Mouse (Mus musculus): ENCODE measurements around the gene Olfr228. TPM values are rescaled to one million over a fixed set of nuclear protein-coding genes. Genes with fewer than 3 reads are reported as not detected.
A peak's percentile ranks its signal among the peaks of the same experiment; 100 is the strongest.
"Not testable (repeated sequence)": the region's sequence is repeated elsewhere in the genome, so short reads cannot be mapped to it uniquely, and the experiment has no call there.

Gene Olfr228
- polyA plus RNA-seq (2014; fragmentation: Nextera tagmentation; extraction: Ambion mirVana) = not detected in 2 replicates

DNA sequence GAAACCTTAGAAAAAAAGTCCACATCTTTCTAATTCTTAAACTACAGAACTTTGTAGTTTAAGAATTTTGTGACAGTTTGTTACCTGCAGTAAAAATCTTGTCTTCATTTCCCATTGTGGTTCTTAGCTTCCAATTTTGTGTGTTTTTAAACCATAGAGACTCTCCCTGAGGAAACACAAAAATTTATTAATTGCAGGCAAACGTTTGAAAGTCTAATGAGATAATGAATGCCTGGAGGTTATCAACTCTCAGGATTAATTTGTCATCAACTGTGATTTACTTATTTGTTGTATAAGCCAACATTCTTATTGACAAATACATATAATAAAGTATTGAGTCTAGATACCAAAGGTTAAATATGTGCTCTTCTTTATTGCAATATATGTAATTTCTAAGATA is at the start of gene Olfr228:
Gene Olfr228 (minus strand): TSS at position 101 of the 400 bp plus-strand sequence.
- Histone ChIP-seq H3K36me3 (ENCODE audit: control insufficient read depth, insufficient read depth, low read length) (no peaks in the 10 kb centered on the region), H3K27me3 (ENCODE audit: control insufficient read depth, insufficient read depth, low read length) (no peaks in the 10 kb centered on the region), H3K27ac (ENCODE audit: low read depth, low read length) (no peak within 1 kb of the TSS), H3K9me3 (ENCODE audit: control insufficient read depth, low read length) (no peaks in the 10 kb centered on the region), H3K4me1 (replicated peaks; ENCODE audit: control insufficient read depth, insufficient read depth, low read length) (no peaks in the 10 kb centered on the region), H3K4me3 (ENCODE audit: low read depth, low read length) (no peak within 1 kb of the TSS), H3K4me2 (replicated peaks; ENCODE audit: low read depth, low read length) (no peak within 1 kb of the TSS), H3K9ac (ENCODE audit: low read depth, low read length) (no peak within 1 kb of the TSS)
- 62% methylated on average over 1 of the region's 1 CpGs for WGBS
- DNase-seq (ENCODE audit: low spot score) = no peak
- ATAC-seq (ENCODE audit: low FRiP score) = no peak

DNA sequence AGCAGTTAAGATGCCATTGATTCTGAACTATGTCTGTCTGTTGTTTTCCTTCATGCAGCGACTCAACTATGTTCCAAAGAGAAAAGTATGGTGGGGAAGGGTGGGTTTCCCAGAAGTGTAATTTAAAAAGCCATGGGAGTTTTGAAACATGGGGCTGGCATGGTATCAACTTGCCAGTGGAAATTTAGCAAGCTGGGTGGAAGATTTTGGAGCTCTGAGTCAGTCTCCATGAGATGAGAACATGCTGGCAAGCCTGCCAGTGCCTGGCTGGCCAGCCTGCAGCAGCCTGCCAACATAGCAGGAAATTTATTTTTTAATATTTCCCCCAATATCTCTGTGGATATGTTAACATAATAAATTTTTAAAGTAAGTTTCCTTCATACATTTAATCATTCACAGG is 43.8 kb upstream of the Olfr228 start:
- H3K9me3 ChIP-seq (ENCODE audit: control insufficient read depth, low read length) = no peaks in the 10 kb centered on the region
- no peak overlapping the region for H3K4me2 ChIP-seq (replicated peaks; ENCODE audit: low read depth, low read length)
- H3K4me3 ChIP-seq (ENCODE audit: low read depth, low read length) = no peak overlapping the region
- no peaks in the 10 kb centered on the region for H3K27me3 ChIP-seq (ENCODE audit: control insufficient read depth, insufficient read depth, low read length)
- no peaks in the 10 kb centered on the region for H3K4me1 ChIP-seq (replicated peaks; ENCODE audit: control insufficient read depth, insufficient read depth, low read length)
- no peak for DNase-seq (ENCODE audit: low spot score)
- H3K9ac ChIP-seq (ENCODE audit: low read depth, low read length) = no peak overlapping the region
- ATAC-seq (ENCODE audit: low FRiP score) = no peak
- WGBS = 85% methylated on average over 1 of the region's 1 CpGs
- no peak overlapping the region for H3K27ac ChIP-seq (ENCODE audit: low read depth, low read length)
- no peaks in the 10 kb centered on the region for H3K36me3 ChIP-seq (ENCODE audit: control insufficient read depth, insufficient read depth, low read length)

DNA sequence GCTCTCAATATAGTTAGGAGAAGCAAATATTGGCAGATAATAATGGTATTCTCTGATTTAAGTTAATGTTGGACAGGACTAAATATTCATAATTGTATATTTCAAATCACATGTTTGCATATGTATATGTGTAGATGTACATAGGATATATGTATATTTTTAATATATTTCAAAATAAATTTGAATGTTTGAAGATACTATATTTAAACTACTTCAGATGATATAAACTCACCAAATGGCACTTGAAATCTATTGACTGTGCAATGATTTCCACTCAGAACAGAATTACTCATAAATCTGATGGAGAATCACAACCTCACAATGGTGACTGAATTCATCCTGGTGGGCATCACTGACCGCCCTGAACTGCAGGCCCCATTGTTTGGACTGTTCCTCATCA is 21.0 kb upstream of the Olfr228 start, which contains the start of gene Olfr1076:
Gene Olfr1076 (plus strand): TSS at position 301 of the 400 bp plus-strand sequence.
- no peaks in the 10 kb centered on the region for H3K4me1 ChIP-seq (replicated peaks; ENCODE audit: control insufficient read depth, insufficient read depth, low read length)
- H3K9me3 ChIP-seq (ENCODE audit: control insufficient read depth, low read length) = no peaks in the 10 kb centered on the region
- 80% methylated on average over 1 of the region's 1 CpGs for WGBS
- no peak within 1 kb of the TSS for H3K9ac ChIP-seq (ENCODE audit: low read depth, low read length)
- no peak within 1 kb of the TSS for H3K27ac ChIP-seq (ENCODE audit: low read depth, low read length)
- no peak within 1 kb of the TSS for H3K4me2 ChIP-seq (replicated peaks; ENCODE audit: low read depth, low read length)
- no peaks in the 10 kb centered on the region for H3K36me3 ChIP-seq (ENCODE audit: control insufficient read depth, insufficient read depth, low read length)
- H3K4me3 ChIP-seq (ENCODE audit: low read depth, low read length) = no peak within 1 kb of the TSS
- ATAC-seq (ENCODE audit: low FRiP score) = no peak
- H3K27me3 ChIP-seq (ENCODE audit: control insufficient read depth, insufficient read depth, low read length) = no peaks in the 10 kb centered on the region
- no peak for DNase-seq (ENCODE audit: low spot score)

DNA sequence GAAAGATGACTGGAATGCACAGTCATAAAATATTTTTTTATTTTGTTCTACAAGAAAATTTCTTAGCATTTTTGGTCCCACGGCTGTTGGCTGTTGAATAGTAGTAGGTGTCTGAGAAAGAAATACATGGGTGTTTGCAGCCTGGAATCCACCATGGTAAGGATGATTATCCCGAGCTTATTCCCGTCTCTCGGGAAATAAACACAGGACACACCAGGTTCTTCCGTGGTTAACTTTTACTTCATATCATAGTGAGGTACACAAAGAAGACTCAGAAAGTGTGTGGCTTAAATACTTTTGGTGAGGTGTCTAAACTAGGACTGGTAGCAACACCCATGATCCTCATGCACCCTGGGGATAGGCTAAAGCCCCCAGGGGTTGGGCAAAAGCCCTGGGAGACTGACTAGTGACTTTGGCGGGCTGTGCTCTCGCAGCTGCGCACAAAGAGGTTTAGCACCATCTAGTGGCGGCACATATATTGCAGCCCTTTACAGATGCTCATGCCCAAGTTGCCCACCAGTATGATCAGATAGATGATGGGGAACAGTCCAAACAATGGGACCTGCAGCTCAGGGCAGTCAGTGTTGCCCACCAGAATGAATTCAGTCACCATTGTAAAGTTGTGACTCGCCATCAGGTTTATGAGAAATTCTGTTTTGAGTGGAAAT is 22.6 kb downstream of the Olfr228 start:
- ATAC-seq (ENCODE audit: low FRiP score) (peak; percentile 86), DNase-seq (ENCODE audit: low spot score) (peak; percentile 74)
- H3K4me2 ChIP-seq (replicated peaks; ENCODE audit: low read depth, low read length) = no peak overlapping the region
- 39% methylated on average over 10 of the region's 10 CpGs for WGBS
- no peaks in the 10 kb centered on the region for H3K9me3 ChIP-seq (ENCODE audit: control insufficient read depth, low read length)
- H3K4me3 ChIP-seq (ENCODE audit: low read depth, low read length) = no peak overlapping the region
- H3K27ac ChIP-seq (ENCODE audit: low read depth, low read length) = no peak overlapping the region
- no peaks in the 10 kb centered on the region for H3K36me3 ChIP-seq (ENCODE audit: control insufficient read depth, insufficient read depth, low read length)
- no peaks in the 10 kb centered on the region for H3K27me3 ChIP-seq (ENCODE audit: control insufficient read depth, insufficient read depth, low read length)
- H3K9ac ChIP-seq (ENCODE audit: low read depth, low read length) = no peak overlapping the region
- no peaks in the 10 kb centered on the region for H3K4me1 ChIP-seq (replicated peaks; ENCODE audit: control insufficient read depth, insufficient read depth, low read length)

DNA sequence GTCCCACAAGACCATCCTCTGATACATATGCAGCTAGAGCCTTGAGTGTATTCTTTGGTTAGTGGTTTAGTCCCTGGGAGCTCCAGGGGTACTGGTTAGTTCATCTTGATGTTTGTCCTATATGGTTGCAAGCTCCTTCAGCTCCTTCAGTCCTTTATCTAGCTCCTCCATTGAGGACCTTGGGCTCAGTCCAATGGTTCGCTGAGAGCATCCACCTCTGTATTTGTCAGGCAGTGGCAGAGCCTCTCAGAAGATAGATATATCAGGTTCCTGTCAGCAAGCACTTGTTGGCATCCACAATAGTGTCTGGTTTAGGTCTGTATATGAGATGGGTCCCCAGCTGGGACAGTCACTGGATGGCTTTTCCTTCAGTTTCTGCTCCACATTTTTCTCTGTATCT is 26.8 kb downstream of the Olfr228 start:
- H3K9ac ChIP-seq (ENCODE audit: low read depth, low read length) = no peak overlapping the region
- H3K4me3 ChIP-seq (ENCODE audit: low read depth, low read length) = no peak overlapping the region
- no peak overlapping the region for H3K4me2 ChIP-seq (replicated peaks; ENCODE audit: low read depth, low read length)
- DNase-seq (ENCODE audit: low spot score) = no peak
- no peak for ATAC-seq (ENCODE audit: low FRiP score)
- 81% methylated on average over 1 of the region's 1 CpGs for WGBS
- H3K27me3 ChIP-seq (ENCODE audit: control insufficient read depth, insufficient read depth, low read length) = no peaks in the 10 kb centered on the region
- H3K27ac ChIP-seq (ENCODE audit: low read depth, low read length) = no peak overlapping the region
- no peaks in the 10 kb centered on the region for H3K9me3 ChIP-seq (ENCODE audit: control insufficient read depth, low read length)
- H3K36me3 ChIP-seq (ENCODE audit: control insufficient read depth, insufficient read depth, low read length) = no peaks in the 10 kb centered on the region
- H3K4me1 ChIP-seq (replicated peaks; ENCODE audit: control insufficient read depth, insufficient read depth, low read length) = no peaks in the 10 kb centered on the region

DNA sequence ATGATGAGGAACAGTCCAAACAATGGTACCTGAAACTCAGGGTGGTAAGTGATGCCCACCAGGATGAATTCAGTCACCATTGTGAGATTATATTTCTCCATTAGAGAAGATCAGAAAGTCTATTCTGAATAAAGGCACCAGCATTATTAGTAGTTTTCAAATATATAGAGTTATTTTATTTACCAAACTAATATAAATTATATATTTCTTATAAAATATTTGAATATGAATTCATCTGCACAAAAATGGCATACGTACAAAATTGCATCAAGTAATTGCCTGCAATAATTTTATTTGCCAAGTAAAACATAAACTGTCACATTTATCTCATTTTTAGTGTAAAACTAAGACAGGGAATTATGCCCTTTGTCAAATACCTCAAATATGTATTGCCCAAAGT is 31.0 kb downstream of the Olfr228 start, which contains the start of gene Olfr1066:
Gene Olfr1066 (minus strand): TSS at position 101 of the 400 bp plus-strand sequence.
- ATAC-seq (ENCODE audit: low FRiP score) (no peak), DNase-seq (ENCODE audit: low spot score) (no peak)
- Histone ChIP-seq H3K27me3 (ENCODE audit: control insufficient read depth, insufficient read depth, low read length) (no peaks in the 10 kb centered on the region), H3K4me3 (ENCODE audit: low read depth, low read length) (no peak within 1 kb of the TSS), H3K9ac (ENCODE audit: low read depth, low read length) (no peak within 1 kb of the TSS), H3K4me1 (replicated peaks; ENCODE audit: control insufficient read depth, insufficient read depth, low read length) (no peaks in the 10 kb centered on the region), H3K36me3 (ENCODE audit: control insufficient read depth, insufficient read depth, low read length) (no peaks in the 10 kb centered on the region), H3K4me2 (replicated peaks; ENCODE audit: low read depth, low read length) (no peak within 1 kb of the TSS), H3K27ac (ENCODE audit: low read depth, low read length) (no peak within 1 kb of the TSS), H3K9me3 (ENCODE audit: control insufficient read depth, low read length) (no peaks in the 10 kb centered on the region)
- WGBS = 92% methylated on average over 1 of the region's 1 CpGs

DNA sequence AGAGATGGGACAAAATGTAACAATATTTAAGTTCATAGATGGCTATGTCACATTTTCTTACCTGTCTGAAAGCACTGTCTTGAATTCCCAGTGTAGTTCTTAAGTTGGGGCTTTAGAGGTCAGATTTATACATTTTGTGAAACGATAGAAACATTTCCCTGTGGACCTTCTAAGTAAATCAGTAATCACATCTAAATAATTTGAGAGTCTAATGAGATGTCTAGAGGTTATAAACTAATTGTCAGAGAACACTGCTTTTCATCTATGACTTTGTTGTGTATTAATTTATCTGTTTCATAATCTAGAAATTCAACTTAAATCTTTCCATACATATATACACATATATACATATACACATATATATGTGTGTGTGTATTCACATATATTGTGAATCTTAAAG is 36.7 kb downstream of the Olfr228 start, which contains the start of gene Olfr1065:
Gene Olfr1065 (minus strand): TSS at position 101 of the 400 bp plus-strand sequence.
- not testable (repeated sequence) for H3K4me3 ChIP-seq (ENCODE audit: low read depth, low read length); H3K4me1 ChIP-seq (replicated peaks; ENCODE audit: control insufficient read depth, insufficient read depth, low read length); H3K9ac ChIP-seq (ENCODE audit: low read depth, low read length); DNase-seq (ENCODE audit: low spot score); H3K9me3 ChIP-seq (ENCODE audit: control insufficient read depth, low read length); H3K4me2 ChIP-seq (replicated peaks; ENCODE audit: low read depth, low read length); H3K27ac ChIP-seq (ENCODE audit: low read depth, low read length); ATAC-seq (ENCODE audit: low FRiP score); H3K36me3 ChIP-seq (ENCODE audit: control insufficient read depth, insufficient read depth, low read length); H3K27me3 ChIP-seq (ENCODE audit: control insufficient read depth, insufficient read depth, low read length)
- WGBS = no CpG with 5 or more reads among the region's 1 CpGs

DNA sequence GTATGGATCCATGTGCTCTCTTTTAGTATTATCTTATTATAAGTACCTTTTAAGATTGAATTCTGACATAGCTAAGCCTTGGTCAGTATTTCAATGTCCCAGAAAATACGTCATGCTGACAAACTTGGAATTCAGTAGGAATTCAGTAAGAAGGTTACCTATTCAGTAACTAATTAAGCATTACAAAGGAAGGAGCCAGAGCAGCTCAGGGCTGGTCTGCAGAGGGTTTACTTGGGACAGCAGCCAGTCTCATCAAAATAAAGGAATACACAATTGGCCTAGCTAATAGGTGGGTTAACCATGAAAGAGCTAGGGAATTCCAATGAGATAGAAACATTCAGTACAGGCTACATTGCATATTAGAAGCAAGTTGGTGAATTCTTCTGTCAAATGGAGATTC is 45.1 kb downstream of the Olfr228 start:
- H3K4me2 ChIP-seq (replicated peaks; ENCODE audit: low read depth, low read length); H3K4me1 ChIP-seq (replicated peaks; ENCODE audit: control insufficient read depth, insufficient read depth, low read length); H3K9me3 ChIP-seq (ENCODE audit: control insufficient read depth, low read length); H3K4me3 ChIP-seq (ENCODE audit: low read depth, low read length); H3K27ac ChIP-seq (ENCODE audit: low read depth, low read length); H3K36me3 ChIP-seq (ENCODE audit: control insufficient read depth, insufficient read depth, low read length); H3K27me3 ChIP-seq (ENCODE audit: control insufficient read depth, insufficient read depth, low read length); H3K9ac ChIP-seq (ENCODE audit: low read depth, low read length); DNase-seq (ENCODE audit: low spot score); ATAC-seq (ENCODE audit: low FRiP score): not testable (repeated sequence)
- WGBS = 70% methylated on average over 1 of the region's 1 CpGs

All from hindbrain, embryonic 11.5 days (tissue).